8 mouse cellular contexts compared by ENCODE assay signal in genomic region chr15:42914099-42914498, GRCm38 (mm10).
DNase-seq lines count a peak whose midpoint lies in the region; ATAC-seq and TF ChIP-seq lines count a peak whose summit lies in the region.

No protein-coding gene starts in this region.

- no peak overlapping the region for H3K27ac ChIP-seq in lung, embryonic 14.5 days (ENCODE audit: low read depth)

- no peaks in the 10 kb centered on the region for H3K4me1 ChIP-seq in lung, embryonic 14.5 days (ENCODE audit: insufficient read depth)

- H3K4me3 ChIP-seq in lung, embryonic 14.5 days (ENCODE audit: low read depth, low read length), result no peak overlapping the region

- no peaks in the 10 kb centered on the region for H3K36me3 ChIP-seq in lung, embryonic 14.5 days (ENCODE audit: insufficient read depth)

- no peaks in the 10 kb centered on the region for H3K27me3 ChIP-seq in lung, embryonic 14.5 days (ENCODE audit: insufficient read depth, low read length)

- H3K9me3 ChIP-seq in lung, embryonic 14.5 days (ENCODE audit: low read depth, low read length), result no peaks in the 10 kb centered on the region

- no peak for ATAC-seq in lung, embryonic 14.5 days (ENCODE audit: insufficient read depth)

- no peak overlapping the region for H3K9ac ChIP-seq in lung, embryonic 14.5 days

- 2% methylated on average over 3 of the region's 3 CpGs for WGBS in lung, embryonic 14.5 days

- DNase-seq in urinary bladder, adult 18-20 months (ENCODE audit: low spot score in 2 of 2), result peak; percentile 6 to 48
- DNase-seq in urinary bladder, adult 2 months (ENCODE audit: low spot score), result no peak
- DNase-seq in cerebellum, adult 18-20 months, result peak; percentile 66 to 71
- DNase-seq in forelimb bud, embryonic 11.5 days (ENCODE audit: low read depth, low spot score), result peak; percentile 64
- DNase-seq in kidney, postnatal 25 days, result peak; percentile 37 to 71
- peak; percentile 92 for DNase-seq in lung, embryonic 14.5 days
- DNase-seq in retina, adult 2 months (ENCODE audit: low read depth, low spot score), result peak; percentile 11
- DNase-seq in T-cell, adult 2 months (ENCODE audit: low spot score), result no peak

- H3K4me2 ChIP-seq in lung, embryonic 14.5 days, result no peak overlapping the region

- peak; percentile 91 for TF ChIP-seq CTCF in lung, embryonic 14.5 days (IDR thresholded peaks at IDR 0.05; ENCODE audit: low read depth)

Comparison
In these comparisons a context has a peak if more than half of its experiments do, and no peak if none do; other contexts are left out.
1. DNase-seq: peak in urinary bladder, adult 18-20 months (2 of 2), cerebellum, adult 18-20 months (2 of 2), forelimb bud, embryonic 11.5 days (single experiment), kidney, postnatal 25 days (2 of 2), lung, embryonic 14.5 days (single experiment) and retina, adult 2 months (single experiment); none in urinary bladder, adult 2 months (single experiment) and T-cell, adult 2 months (single experiment).